Mouse (Mus musculus): ENCODE results near the gene Sema4d.

DNA sequence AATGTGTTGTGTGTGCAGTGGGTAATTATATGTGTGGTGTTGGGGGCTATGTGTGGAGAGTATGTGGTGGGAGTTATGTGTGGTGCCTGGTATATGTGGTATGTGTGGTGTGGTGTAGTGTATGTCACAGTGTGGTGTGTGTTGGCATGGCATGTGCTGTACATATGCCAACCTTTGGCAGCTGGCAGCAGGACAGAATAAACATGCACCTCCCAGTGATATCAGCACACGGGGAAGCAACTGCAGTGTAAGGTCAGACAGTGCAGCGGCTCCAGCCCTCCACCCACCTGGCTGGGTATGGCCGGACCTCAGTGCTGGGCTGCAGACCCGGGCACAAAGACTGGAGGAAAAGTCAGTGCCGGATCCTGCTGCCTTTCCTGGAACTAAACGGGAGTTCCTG, 96.1 kb downstream of the Sema4d start:
- no peak for TF ChIP-seq CTCF (IDR thresholded peaks at IDR 0.05; ENCODE audit: low read depth, low read length)
- no peak for TF ChIP-seq POLR2A (IDR thresholded peaks at IDR 0.05; ENCODE audit: insufficient read depth, low read length)
- TF ChIP-seq EP300 (IDR thresholded peaks at IDR 0.05; ENCODE audit: insufficient read depth, low read depth, low read length): no peak
